Mouse (Mus musculus): ENCODE measurements around the gene Hspbap1.

GRCm38 (mm10) chr16:35726601-35727000 is 43.6 kb upstream of the Hspbap1 start:
- TF ChIP-seq POLR2A (IDR thresholded peaks at IDR 0.05; ENCODE audit: insufficient read depth, low read depth, low read length) (no peak), CTCF (IDR thresholded peaks at IDR 0.05; ENCODE audit: insufficient read depth, low read depth, low read length) (no peak)

All from olfactory bulb, adult 2 months (tissue).